Mouse (Mus musculus) intestine, embryonic 14.5 days (tissue): ENCODE data around the gene Wdr27. TPM values are rescaled to one million over a fixed set of nuclear protein-coding genes. Genes with fewer than 3 reads are reported as not detected.
"Not testable (repeated sequence)": the region's sequence is repeated elsewhere in the genome, so short reads cannot be mapped to it uniquely, and the experiment has no call there.

Experiments used
- ATAC-seq: fragments of 200-750 bp; cut with Nextera tagmentation; replicated peaks from 2 replicates; pipeline ENCODE4 v1.8.0; 2017; ENCODE audit warnings: low read depth, moderate number of reproducible peaks, moderate TSS enrichment, moderate library complexity; ENCODE audit not compliant: low FRiP score, low TSS enrichment
- DNase-seq: peaks from one replicate; pipeline ENCODE4 v3.0.0-alpha.2; 2018; ENCODE audit warnings: low spot score
- H3K27ac ChIP-seq: fragments of 300-500 bp; sonication (generic); 2 replicates; pipeline ENCODE4 v1.5.1; 2014; ENCODE audit warnings: low read depth, mild to moderate bottlenecking, control low read depth
- H3K27me3 ChIP-seq: fragments of 300-500 bp; sonication (generic); replicated peaks from 2 replicates; pipeline ENCODE4 v1.6.1; 2014; ENCODE audit warnings: low read length, control low read depth; ENCODE audit not compliant: control insufficient read depth, insufficient read depth
- H3K36me3 ChIP-seq: fragments of 300-500 bp; sonication (generic); 2 replicates; pipeline ENCODE4 v1.6.1; 2014; ENCODE audit warnings: low read length, control low read depth; ENCODE audit not compliant: control insufficient read depth, insufficient read depth
- H3K4me1 ChIP-seq: fragments of 300-500 bp; sonication (generic); replicated peaks from 2 replicates; pipeline ENCODE4 v1.6.1; 2014; ENCODE audit warnings: low read length, control low read depth, mixed read lengths; ENCODE audit not compliant: control insufficient read depth, insufficient read depth
- H3K4me2 ChIP-seq: fragments of 300-500 bp; sonication (generic); 2 replicates; pipeline ENCODE4 v1.6.1; 2014; ENCODE audit warnings: low read length
- H3K4me3 ChIP-seq: fragments of 300-500 bp; sonication (generic); 2 replicates; pipeline ENCODE4 v1.5.1; 2014; ENCODE audit warnings: low read depth, low read length, control low read depth, mixed read lengths
- H3K9ac ChIP-seq: fragments of 300-500 bp; sonication (generic); 2 replicates; pipeline ENCODE4 v1.6.1; 2014; ENCODE audit warnings: mild to moderate bottlenecking, low read length
- H3K9me3 ChIP-seq: fragments of 300-500 bp; sonication (generic); 2 replicates; pipeline ENCODE4 v1.6.1; 2016; ENCODE audit warnings: low read length, control low read depth; ENCODE audit not compliant: control insufficient read depth
- WGBS: fragments of 180-500 bp; shearing (Covaris S2); extraction: QIAGEN DNeasy Blood & Tissue Kit; methylation state at CpG from one replicate; pipeline ENCODE4 v1.1.7; 2014; 5-methylcytosine and 5-hydroxymethylcytosine counted together
- polyA plus RNA-seq: library from polyadenylated mRNA; unstranded; fragments of >200 nt; fragmentation: Nextera tagmentation; extraction: Ambion mirVana; gene quantifications from 2 replicates; pipeline ENCODE4 v1.2.1, GENCODE M21; 2014

Gene Wdr27
- polyA plus RNA-seq, 1 experiment from 2014 or later, result 6.1 TPM

- Histone ChIP-seq H3K4me2 (no peak overlapping the region), H3K4me1 (no peaks in the 10 kb centered on the region), H3K27me3 (no peaks in the 10 kb centered on the region), H3K9ac (no peak overlapping the region), H3K4me3 (no peak overlapping the region), H3K36me3 (no peaks in the 10 kb centered on the region), H3K9me3 (no peaks in the 10 kb centered on the region), H3K27ac (no peak overlapping the region)
- peak; percentile 31 for DNase-seq
- no peak for ATAC-seq
- WGBS, result 81% methylated on average over 3 of the region's 3 CpGs
These were observed 39.7 kb downstream of the Wdr27 start for GRCm38 (mm10) chr17:14903212-14903611.

GRCm38 (mm10) chr17:14898972-14899371 is 44.0 kb downstream of the Wdr27 start:
- H3K27me3 ChIP-seq, result no peaks in the 10 kb centered on the region
- DNase-seq (no peak), ATAC-seq (no peak)
- H3K27ac ChIP-seq, result no peak overlapping the region
- H3K4me1 ChIP-seq, result no peaks in the 10 kb centered on the region
- no peaks in the 10 kb centered on the region for H3K36me3 ChIP-seq
- WGBS, result 78% methylated on average over 1 of the region's 1 CpGs
- no peak overlapping the region for H3K4me3 ChIP-seq
- no peak overlapping the region for H3K9ac ChIP-seq
- no peaks in the 10 kb centered on the region for H3K9me3 ChIP-seq
- no peak overlapping the region for H3K4me2 ChIP-seq

- H3K27me3 ChIP-seq, H3K4me1 ChIP-seq, H3K9me3 ChIP-seq, H3K36me3 ChIP-seq, H3K4me3 ChIP-seq, H3K9ac ChIP-seq, ATAC-seq, H3K4me2 ChIP-seq, DNase-seq, H3K27ac ChIP-seq: not testable (repeated sequence)
These were observed 47.9 kb downstream of the Wdr27 start for GRCm38 (mm10) chr17:14895058-14895457.

- WGBS, result 63% methylated on average over 2 of the region's 2 CpGs
- H3K4me3 ChIP-seq, result no peak overlapping the region
- peak; percentile 46 for DNase-seq
- no peak overlapping the region for H3K4me2 ChIP-seq
- H3K9me3 ChIP-seq, result no peaks in the 10 kb centered on the region
- no peak overlapping the region for H3K9ac ChIP-seq
- no peaks in the 10 kb centered on the region for H3K27me3 ChIP-seq
- 0 out of 2 replicates have a peak, but pooled peaks have one; percentile 40 for ATAC-seq
- no peak overlapping the region for H3K27ac ChIP-seq
- H3K4me1 ChIP-seq, result no peaks in the 10 kb centered on the region; the same call in 1 of the 2 replicates
- H3K36me3 ChIP-seq, result no peaks in the 10 kb centered on the region
These were observed 56.0 kb downstream of the Wdr27 start for GRCm38 (mm10) chr17:14886933-14887332.

GRCm38 (mm10) chr17:14874656-14875204 is 68.2 kb downstream of the Wdr27 start:
- Histone ChIP-seq H3K27ac (no peak overlapping the region), H3K9ac (no peak overlapping the region), H3K27me3 (no peaks in the 10 kb centered on the region), H3K4me1 (no peaks in the 10 kb centered on the region), H3K36me3 (no peaks in the 10 kb centered on the region), H3K4me2 (no peak overlapping the region), H3K4me3 (no peak overlapping the region), H3K9me3 (no peaks in the 10 kb centered on the region)
- WGBS, result 89% methylated on average over 2 of the region's 2 CpGs
- no peak for ATAC-seq
- no peak for DNase-seq

GRCm38 (mm10) chr17:14860220-14860619 is 82.7 kb downstream of the Wdr27 start:
- DNase-seq (no peak), ATAC-seq (no peak)
- H3K4me1 ChIP-seq, result no peaks in the 10 kb centered on the region
- no peak overlapping the region for H3K4me3 ChIP-seq
- H3K4me2 ChIP-seq, result no peak overlapping the region
- H3K9me3 ChIP-seq, result peaks cover 5% of the 10 kb centered on the region; the same call in 1 of the 2 replicates
- no peak overlapping the region for H3K9ac ChIP-seq
- no peak overlapping the region for H3K27ac ChIP-seq
- H3K27me3 ChIP-seq, result no peaks in the 10 kb centered on the region
- H3K36me3 ChIP-seq, result no peaks in the 10 kb centered on the region
- WGBS, result 63% methylated on average over 1 of the region's 1 CpGs

- Histone ChIP-seq H3K36me3 (no peaks in the 10 kb centered on the region), H3K4me1 (no peaks in the 10 kb centered on the region), H3K27ac (no peak overlapping the region), H3K9ac (no peak overlapping the region), H3K27me3 (no peaks in the 10 kb centered on the region), H3K4me2 (no peak overlapping the region), H3K9me3 (no peaks in the 10 kb centered on the region), H3K4me3 (no peak overlapping the region)
- ATAC-seq, result no peak
- 85% methylated on average over 2 of the region's 3 CpGs for WGBS
- DNase-seq, result no peak
These were observed 95.2 kb downstream of the Wdr27 start for GRCm38 (mm10) chr17:14847709-14848108.

- 39% methylated on average over 5 of the region's 5 CpGs for WGBS
- no peak for ATAC-seq
These were observed 96.1 kb downstream of the Wdr27 start for GRCm38 (mm10) chr17:14846880-14847279.

GRCm38 (mm10) chr17:14826715-14827295 is 116.2 kb downstream of the Wdr27 start:
- ATAC-seq (no peak), DNase-seq (no peak)
- Histone ChIP-seq H3K36me3 (no peaks in the 10 kb centered on the region), H3K27ac (no peak overlapping the region), H3K4me1 (no peaks in the 10 kb centered on the region), H3K9me3 (no peaks in the 10 kb centered on the region), H3K9ac (no peak overlapping the region), H3K4me2 (no peak overlapping the region), H3K4me3 (no peak overlapping the region), H3K27me3 (no peaks in the 10 kb centered on the region)
- 79% methylated on average over 6 of the region's 6 CpGs for WGBS

More at GRCm38 (mm10) chr17:14846880-14847279, 96.1 kb downstream of the Wdr27 start:
- Histone ChIP-seq H3K4me1 (no peaks in the 10 kb centered on the region), H3K27ac (no peak overlapping the region), H3K4me3 (no peak overlapping the region), H3K36me3 (no peaks in the 10 kb centered on the region), H3K9ac (no peak overlapping the region), H3K9me3 (no peaks in the 10 kb centered on the region), H3K4me2 (no peak overlapping the region), H3K27me3 (no peaks in the 10 kb centered on the region)
- DNase-seq, result peak; percentile 47
